Mouse (Mus musculus) thymus, postnatal 14 days (tissue): Measurements from ENCODE around the gene Wdr11.

Source experiments
- DNase-seq: peaks from one replicate; pipeline ENCODE4 v3.0.0; 2021

The Wdr11 gene

DNA sequence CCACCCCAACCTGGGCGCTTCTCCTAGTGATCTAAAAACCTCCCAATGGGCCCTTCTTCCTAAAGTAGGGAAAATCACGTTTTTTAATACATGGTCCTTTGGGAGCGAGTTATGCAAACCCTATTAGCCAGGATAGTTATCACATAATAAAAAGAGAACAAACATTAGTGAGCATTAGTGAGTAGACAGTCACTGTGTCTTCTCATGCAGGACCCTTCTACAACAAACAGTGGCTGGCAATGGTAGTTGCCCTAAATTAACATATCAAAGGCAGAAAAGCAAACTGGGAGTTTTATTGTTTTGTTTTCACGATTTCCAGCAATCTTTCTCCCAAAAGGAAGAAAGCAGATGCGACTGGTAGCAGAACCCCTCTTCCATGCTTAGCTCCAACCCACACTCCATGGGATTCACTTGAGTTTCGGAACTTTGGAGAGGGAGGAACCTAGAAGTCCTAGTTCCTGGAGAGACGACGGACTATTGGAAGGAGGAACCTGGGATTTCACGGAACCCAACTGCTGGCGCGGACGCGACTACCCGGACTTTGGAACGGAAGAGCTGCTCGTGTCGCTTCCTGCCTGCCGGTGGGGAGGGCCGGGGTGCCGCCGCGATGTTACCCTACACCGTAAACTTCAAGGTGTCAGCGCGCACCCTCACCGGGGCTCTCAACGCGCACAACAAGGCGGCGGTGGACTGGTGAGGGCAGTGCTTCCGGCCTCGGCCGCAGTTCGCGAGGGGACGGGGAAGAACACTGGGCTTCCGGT lies at the start of gene Wdr11:
TSS of gene Wdr11 (plus strand) at position 493 of the 761 bp plus-strand sequence.
- DNase-seq: peak; percentile 83

DNA sequence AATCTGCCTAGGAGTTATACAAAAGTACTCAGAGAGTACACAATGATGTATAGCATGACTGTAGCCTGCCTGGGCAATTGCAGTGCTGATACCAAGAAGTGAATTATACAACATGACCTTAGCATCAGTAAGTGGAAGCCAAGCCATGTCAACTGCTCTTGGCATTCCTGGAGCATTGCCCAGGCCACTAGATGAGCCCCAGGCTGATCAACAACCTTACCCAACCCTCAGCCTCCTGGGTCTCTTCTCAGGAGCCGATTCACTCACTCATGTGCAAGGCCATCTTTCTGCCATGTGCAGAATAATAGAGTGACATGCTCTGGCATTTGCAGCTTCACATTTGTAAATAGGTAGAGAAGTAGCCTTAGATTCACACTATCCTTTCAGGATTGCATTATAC lies 24.1 kb upstream of the Wdr11 start:
- no peak for DNase-seq

DNA sequence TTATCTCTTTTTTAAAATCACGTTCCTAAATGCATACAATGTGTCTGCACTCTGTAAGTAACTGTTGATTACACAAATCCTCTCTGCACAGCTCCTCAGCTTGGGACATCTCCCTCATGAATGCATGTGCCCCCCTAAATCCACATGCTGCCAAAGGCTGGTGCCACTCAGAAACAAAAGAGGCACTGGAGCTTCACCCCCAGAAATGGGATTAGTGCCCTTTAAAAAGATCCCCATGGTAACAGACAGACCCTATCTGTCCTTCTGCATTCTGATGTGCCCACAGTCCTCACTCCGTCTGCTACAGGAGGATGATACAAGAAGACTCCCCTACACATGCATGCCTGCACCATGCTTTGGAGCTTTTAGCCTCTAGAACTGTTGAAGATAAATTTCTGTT lies 23.3 kb upstream of the Wdr11 start:
- DNase-seq: no peak

- no peak for DNase-seq
Observed at GRCm38 (mm10) chr7:129574471-129574870, 17.2 kb upstream of the Wdr11 start.

GRCm38 (mm10) chr7:129575110-129575784 lies 16.4 kb upstream of the Wdr11 start:
- DNase-seq: no peak

- DNase-seq: no peak
Observed at GRCm38 (mm10) chr7:129592132-129592745, 576 bp downstream of the Wdr11 start.

GRCm38 (mm10) chr7:129597186-129597585 lies 5.5 kb downstream of the Wdr11 start:
- DNase-seq: no peak

DNA sequence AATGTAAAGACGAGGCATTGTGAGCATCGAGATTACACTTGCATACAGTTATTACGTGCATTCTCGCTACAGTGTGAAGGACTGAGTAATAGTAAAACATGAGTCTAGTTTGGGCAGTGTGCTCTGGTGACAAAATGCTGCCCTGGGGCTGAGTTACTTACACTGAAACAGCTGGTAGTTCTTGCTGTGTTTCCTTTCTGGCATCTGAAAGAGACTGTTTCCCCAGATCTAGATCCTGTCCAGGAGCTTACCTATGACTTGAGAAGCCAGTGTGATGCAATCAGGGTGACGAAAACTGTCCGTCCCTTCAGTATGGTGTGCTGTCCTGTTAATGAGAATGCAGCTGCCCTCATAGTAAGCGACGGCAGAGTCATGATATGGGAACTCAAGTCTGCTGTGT lies 14.6 kb downstream of the Wdr11 start:
- no peak for DNase-seq

- no peak for DNase-seq
Observed at GRCm38 (mm10) chr7:129621141-129621540, 29.5 kb downstream of the Wdr11 start.

GRCm38 (mm10) chr7:129630351-129630750 lies 38.7 kb downstream of the Wdr11 start:
- no peak for DNase-seq

DNA sequence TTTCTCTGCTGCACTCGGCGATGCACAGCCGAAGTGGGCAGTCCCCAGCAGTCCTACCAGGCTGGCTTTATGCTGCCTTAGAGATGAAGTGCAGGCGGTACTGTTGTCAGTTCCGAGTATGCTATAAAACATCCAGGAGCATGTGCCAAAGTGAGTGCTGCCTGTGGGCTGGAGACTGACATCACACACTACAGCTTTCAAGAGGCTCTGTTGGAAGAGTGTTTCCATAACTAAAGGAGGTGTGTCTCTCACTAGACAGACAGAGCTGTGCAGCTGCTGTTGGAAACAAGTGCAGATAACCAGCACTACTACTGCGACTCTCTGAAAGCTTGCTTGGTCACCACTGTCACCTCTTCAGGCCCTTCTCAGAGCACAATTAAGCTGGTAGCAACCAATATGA lies 39.8 kb downstream of the Wdr11 start:
- no peak for DNase-seq

DNA sequence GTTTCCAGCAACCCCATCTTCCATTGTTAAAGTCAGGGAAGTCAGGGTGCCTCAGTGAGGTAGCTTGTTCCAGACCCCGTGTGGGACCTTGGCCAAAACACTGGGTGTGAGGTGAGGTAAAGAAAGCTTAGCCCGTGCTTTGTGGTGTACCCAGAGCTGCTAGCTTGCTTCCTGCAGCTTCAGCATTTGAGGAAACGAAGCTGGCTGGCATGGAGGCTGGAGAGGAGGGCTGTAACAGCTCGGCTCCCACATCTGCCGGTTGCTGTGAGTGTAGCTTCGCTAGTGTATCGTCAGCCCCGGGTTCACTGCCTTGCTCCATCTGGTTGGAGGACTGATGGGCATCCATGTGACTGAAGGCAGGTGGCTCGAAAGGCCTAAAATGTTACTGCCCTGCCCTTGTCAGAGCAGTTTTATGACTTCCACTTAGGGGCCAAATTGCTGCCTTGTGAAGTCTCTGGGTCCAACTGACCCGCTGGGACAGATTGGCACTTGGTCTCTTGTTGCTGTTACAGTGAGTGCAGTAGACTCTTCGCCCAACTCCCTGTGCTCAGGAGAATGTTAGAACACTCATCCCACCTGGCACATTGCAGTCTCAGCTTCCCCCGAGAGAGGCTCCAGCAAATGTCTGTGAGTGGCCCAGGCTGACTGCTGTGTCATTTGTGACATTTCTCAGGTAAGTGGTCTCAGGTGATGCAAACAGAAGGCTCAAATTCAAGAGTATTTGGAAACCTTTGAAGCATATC lies 44.4 kb downstream of the Wdr11 start:
- no peak for DNase-seq

- DNase-seq: no peak
Observed at GRCm38 (mm10) chr7:129636992-129637391, 45.3 kb downstream of the Wdr11 start.

GRCm38 (mm10) chr7:129637906-129638475 lies 46.3 kb downstream of the Wdr11 start:
- DNase-seq: no peak

GRCm38 (mm10) chr7:129639006-129639405 lies 47.3 kb downstream of the Wdr11 start:
- no peak for DNase-seq

GRCm38 (mm10) chr7:129639833-129640232 lies 48.2 kb downstream of the Wdr11 start:
- DNase-seq: no peak

- DNase-seq: no peak
Observed at GRCm38 (mm10) chr7:129643290-129643689, 51.6 kb downstream of the Wdr11 start.

DNA sequence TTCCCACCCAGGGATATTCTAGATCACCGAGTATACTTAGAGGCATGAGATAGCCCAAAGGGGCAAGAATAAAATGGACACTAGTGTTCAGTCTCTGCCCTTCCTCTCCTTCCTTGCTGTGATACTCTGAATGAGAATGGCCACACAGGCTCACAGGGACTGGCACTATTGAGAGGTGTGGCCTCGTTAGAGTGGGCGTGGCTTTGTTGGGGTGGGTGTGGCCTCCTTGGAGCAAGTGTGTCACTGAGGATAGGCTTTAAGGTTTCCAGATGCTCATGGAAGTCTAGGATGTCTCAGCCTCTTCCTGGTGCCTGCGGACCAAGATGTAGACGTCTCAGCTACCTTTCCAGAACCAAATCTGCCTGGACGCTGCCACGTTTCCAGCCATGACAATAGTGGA lies 56.1 kb downstream of the Wdr11 start:
- DNase-seq: no peak

DNA sequence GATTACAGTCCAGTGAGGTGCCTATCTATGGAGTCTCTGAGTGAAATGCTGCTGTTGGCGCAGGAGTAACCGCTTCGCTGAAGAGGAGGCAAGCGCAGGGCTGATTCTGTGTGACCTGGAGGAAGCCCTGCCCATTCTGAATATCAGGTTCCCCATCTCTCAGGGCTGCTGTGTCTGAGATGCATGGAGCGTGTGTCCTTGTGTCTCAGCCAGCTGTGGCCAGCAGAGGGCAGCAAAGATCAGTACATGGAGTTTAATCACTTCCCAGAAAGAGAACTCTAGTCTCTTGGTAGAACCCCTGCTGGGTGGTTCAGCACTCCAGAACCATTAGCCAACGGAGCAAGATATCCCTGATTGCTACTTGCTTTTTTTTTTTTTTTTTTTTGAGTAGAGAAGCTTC lies 57.3 kb downstream of the Wdr11 start:
- DNase-seq: peak; percentile 76

GRCm38 (mm10) chr7:129650717-129651116 lies 59.1 kb downstream of the Wdr11 start:
- no peak for DNase-seq

DNA sequence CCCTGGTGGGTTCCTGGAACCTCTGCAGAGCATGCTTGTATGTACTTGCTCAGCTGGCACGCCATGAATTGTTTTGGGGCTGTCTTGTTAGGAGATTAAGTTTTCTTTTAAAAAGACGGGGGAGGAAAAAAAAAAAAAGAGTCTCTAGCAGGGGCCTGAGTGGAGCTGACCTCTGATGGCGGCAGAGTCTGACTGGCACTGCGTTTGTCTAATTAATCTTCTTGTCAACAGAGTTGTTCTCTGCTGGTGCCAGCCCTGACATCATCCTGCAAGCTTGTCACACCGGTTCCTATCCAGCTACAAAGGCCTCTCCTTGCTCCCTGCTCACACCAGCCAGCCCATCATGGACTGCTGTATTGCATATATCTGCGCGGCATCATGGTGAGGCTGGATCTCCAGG lies 60.1 kb downstream of the Wdr11 start:
- DNase-seq: no peak

DNA sequence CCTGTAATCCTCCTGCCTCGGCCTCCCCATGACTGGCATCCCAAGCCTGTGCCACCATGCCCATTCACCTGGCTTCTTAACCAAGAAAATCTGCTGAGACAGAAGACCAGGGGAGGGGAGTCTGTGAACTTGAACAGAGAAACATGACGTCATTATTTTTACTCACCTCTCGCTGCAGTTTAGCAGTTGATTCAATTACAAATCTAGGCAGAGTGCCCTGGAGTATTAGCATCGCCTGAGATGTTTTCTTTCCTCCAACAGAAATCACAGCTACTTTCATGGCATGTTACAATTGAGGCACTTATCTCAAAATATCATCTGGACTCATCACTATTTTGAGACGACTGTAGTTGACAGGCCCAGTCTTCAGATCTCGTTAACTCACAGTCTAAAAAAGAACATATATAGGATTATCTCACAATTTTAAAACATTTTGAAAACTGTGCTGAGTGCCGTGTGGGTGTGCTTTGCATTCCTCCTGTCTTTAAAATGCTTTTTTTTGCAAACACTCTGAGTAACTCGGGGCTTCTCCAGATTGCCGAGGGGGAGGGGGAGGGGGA lies 61.3 kb downstream of the Wdr11 start:
- DNase-seq: no peak
